ENCODE assay signal across 20 mouse cellular contexts in the genomic region with DNA sequence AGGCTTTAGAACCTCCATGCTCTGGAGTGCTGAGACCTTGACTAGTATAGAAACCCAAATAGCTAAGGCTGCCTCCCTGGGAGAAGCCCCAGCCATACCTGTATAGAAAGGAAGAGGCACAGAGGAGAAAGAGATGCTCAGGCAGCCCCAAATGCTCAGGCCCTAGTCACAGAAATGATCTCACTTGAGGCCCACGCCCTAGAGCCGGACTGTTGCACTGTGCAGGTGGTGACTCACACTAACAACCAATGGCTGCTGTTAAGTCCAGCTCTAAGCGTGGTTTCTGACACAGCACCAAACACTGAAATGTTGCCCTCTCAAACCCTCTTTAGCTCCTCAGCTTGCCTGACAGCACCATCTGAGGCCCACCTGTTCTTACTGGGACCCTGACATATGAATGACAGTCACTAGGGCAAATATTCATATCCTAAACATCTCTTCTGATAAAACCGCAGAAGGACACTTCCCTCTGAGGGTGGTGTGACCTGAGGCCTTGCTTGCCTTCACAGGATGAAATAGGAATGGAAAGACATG.
DNase-seq lines count a peak whose midpoint lies in the region; ATAC-seq and TF ChIP-seq lines count a peak whose summit lies in the region.
"Had no signal": no experiment of that assay in that cellular context is flagged by ENCODE, and none has a peak within 500 bp of the region (broad histone marks: within the 10 kb centered on the region; RNA-seq: fewer than 3 reads in every experiment).

No protein-coding gene starts in this region.

- 64% methylated on average over 4 of the region's 4 CpGs for WGBS in liver, embryonic 12.5 days (ENCODE audit: insufficient replicate concordance)
- 62% methylated on average over 4 of the region's 4 CpGs for WGBS in intestine, postnatal 0 days
- 91% methylated on average over 4 of the region's 4 CpGs for WGBS in neural tube, embryonic 15.5 days

- H3K4me2 ChIP-seq in liver, embryonic 12.5 days = no peak overlapping the region
- no peak overlapping the region for H3K4me2 ChIP-seq in intestine, postnatal 0 days (replicated peaks; ENCODE audit: low read depth)
- H3K4me2 ChIP-seq in neural tube, embryonic 15.5 days = no peak overlapping the region
- H3K4me2 ChIP-seq: forebrain, embryonic 13.5 days had no signal

- no peak overlapping the region for H3K9ac ChIP-seq in liver, embryonic 12.5 days
- no peak overlapping the region for H3K9ac ChIP-seq in intestine, postnatal 0 days (ENCODE audit: low read depth, low read length)
- no peak overlapping the region for H3K9ac ChIP-seq in neural tube, embryonic 15.5 days (replicated peaks)
- H3K9ac ChIP-seq: forebrain, embryonic 13.5 days had no signal

- H3K27me3 ChIP-seq in liver, embryonic 12.5 days (replicated peaks) = peaks cover 4% of the 10 kb centered on the region
- no peaks in the 10 kb centered on the region for H3K27me3 ChIP-seq in intestine, postnatal 0 days (replicated peaks; ENCODE audit: control insufficient read depth, insufficient read depth, low read length)
- no peaks in the 10 kb centered on the region for H3K27me3 ChIP-seq in neural tube, embryonic 15.5 days (replicated peaks)
- H3K27me3 ChIP-seq: forebrain, embryonic 13.5 days had no signal

- H3K9me3 ChIP-seq in liver, embryonic 12.5 days (replicated peaks) = no peaks in the 10 kb centered on the region
- H3K9me3 ChIP-seq in intestine, postnatal 0 days (ENCODE audit: control insufficient read depth) = no peaks in the 10 kb centered on the region
- H3K9me3 ChIP-seq in neural tube, embryonic 15.5 days (replicated peaks) = no peaks in the 10 kb centered on the region
- H3K9me3 ChIP-seq: forebrain, embryonic 13.5 days; heart, embryonic 10.5 days; hindbrain, embryonic 10.5 days; limb, embryonic 10.5 days had no signal

- no peak overlapping the region for H3K4me3 ChIP-seq in liver, embryonic 12.5 days
- H3K4me3 ChIP-seq in intestine, postnatal 0 days (ENCODE audit: low read depth, low read length) = no peak overlapping the region
- no peak overlapping the region for H3K4me3 ChIP-seq in neural tube, embryonic 15.5 days (replicated peaks)
- H3K4me3 ChIP-seq: forebrain, embryonic 13.5 days; heart, embryonic 10.5 days; hindbrain, embryonic 10.5 days; limb, embryonic 10.5 days had no signal

- DNase-seq in liver = no peak
- DNase-seq in 416B (ENCODE audit: low read depth) = peak; percentile 12
- peak; percentile 79 for DNase-seq in NIH3T3 (ENCODE audit: low read depth)
- DNase-seq in thymus, postnatal 4 days = no peak
- DNase-seq in cerebellum, adult 18-20 months = no peak
- DNase-seq: cerebellum, adult 2 months; cerebellum, postnatal 36 days; gastrocnemius, postnatal 36 days; lung, adult 2 months; lung, postnatal 4 days; retina, postnatal 1 day; thymus, postnatal 25 days had no signal

- no peak overlapping the region for H3K27ac ChIP-seq in liver, embryonic 12.5 days
- H3K27ac ChIP-seq in intestine, postnatal 0 days (ENCODE audit: low read depth, low read length) = no peak overlapping the region
- H3K27ac ChIP-seq in neural tube, embryonic 15.5 days (replicated peaks) = no peak overlapping the region
- H3K27ac ChIP-seq: forebrain, embryonic 13.5 days; heart, embryonic 10.5 days; hindbrain, embryonic 10.5 days; limb, embryonic 10.5 days had no signal

- no peak for TF ChIP-seq CTCF in intestine, postnatal 0 days (IDR thresholded peaks at IDR 0.05; ENCODE audit: low read depth)

- no peaks in the 10 kb centered on the region for H3K36me3 ChIP-seq in liver, embryonic 12.5 days
- no peaks in the 10 kb centered on the region for H3K36me3 ChIP-seq in intestine, postnatal 0 days (ENCODE audit: control insufficient read depth, insufficient read depth)
- no peaks in the 10 kb centered on the region for H3K36me3 ChIP-seq in neural tube, embryonic 15.5 days
- H3K36me3 ChIP-seq: heart, embryonic 10.5 days; hindbrain, embryonic 10.5 days; limb, embryonic 10.5 days had no signal

- peaks cover 23% of the 10 kb centered on the region for H3K4me1 ChIP-seq in liver, embryonic 12.5 days
- H3K4me1 ChIP-seq in intestine, postnatal 0 days (replicated peaks; ENCODE audit: control insufficient read depth, insufficient read depth, low read length) = no peaks in the 10 kb centered on the region
- H3K4me1 ChIP-seq in neural tube, embryonic 15.5 days = no peaks in the 10 kb centered on the region
- H3K4me1 ChIP-seq: forebrain, embryonic 13.5 days; limb, embryonic 10.5 days had no signal

- ATAC-seq in liver, embryonic 12.5 days = peak; percentile 60
- ATAC-seq in intestine, postnatal 0 days = peak; percentile 81
- no peak for ATAC-seq in neural tube, embryonic 15.5 days (ENCODE audit: low FRiP score)
- ATAC-seq: forebrain, embryonic 13.5 days; midbrain, embryonic 16.5 days had no signal

Comparison
In these comparisons a context has a peak if more than half of its experiments do, and no peak if none do; other contexts are left out.
1. DNase-seq: peak in 416B (single experiment) and NIH3T3 (single experiment); none in liver (single experiment), thymus, postnatal 4 days (single experiment) and cerebellum, adult 18-20 months (0 of 2).